Mouse (Mus musculus): ENCODE results near the gene Ticam1. TPM values are rescaled to one million over a fixed set of nuclear protein-coding genes. Genes with fewer than 3 reads are reported as not detected.

Gene Ticam1
- polyA plus RNA-seq, 1 experiment from 2014 or later = 36.1 TPM

- 58% methylated on average over 1 of the region's 1 CpGs for WGBS (ENCODE audit: missing documents)
- Histone ChIP-seq H3K27ac (no peak overlapping the region), H3K4me3 (ENCODE audit: inconsistent target) (no peak overlapping the region), H3K79me2 (ENCODE audit: inconsistent target) (no peaks in the 10 kb centered on the region), H3K36me3 (ENCODE audit: inconsistent target) (no peaks in the 10 kb centered on the region)
Measured at GRCm38 (mm10) chr17:56298238-56298637, 21.7 kb upstream of the Ticam1 start.

DNA sequence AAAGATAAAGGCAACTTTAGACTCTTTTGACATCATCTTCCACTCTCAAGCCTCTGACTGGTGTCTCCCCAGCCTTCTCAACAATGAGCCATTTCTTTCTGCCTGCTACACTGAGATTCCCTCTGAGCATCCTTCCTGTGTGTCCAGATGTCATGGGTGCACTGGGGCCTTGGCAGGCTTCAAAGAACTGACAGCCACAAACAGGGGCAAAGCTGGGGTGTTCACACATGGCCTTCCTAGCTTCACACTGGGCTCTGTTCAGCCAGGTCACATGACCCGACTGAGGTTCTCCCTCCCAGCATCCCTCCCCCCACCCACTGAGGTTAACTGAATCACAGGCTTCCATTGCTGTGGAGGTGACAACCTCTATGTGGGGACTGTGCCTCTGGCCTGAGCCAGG, 19.6 kb upstream of the Ticam1 start:
- Histone ChIP-seq H3K27ac (no peak overlapping the region), H3K36me3 (ENCODE audit: inconsistent target) (no peaks in the 10 kb centered on the region), H3K79me2 (ENCODE audit: inconsistent target) (no peaks in the 10 kb centered on the region), H3K4me3 (ENCODE audit: inconsistent target) (no peak overlapping the region)
- WGBS (ENCODE audit: missing documents) = 81% methylated on average over 1 of the region's 1 CpGs

DNA sequence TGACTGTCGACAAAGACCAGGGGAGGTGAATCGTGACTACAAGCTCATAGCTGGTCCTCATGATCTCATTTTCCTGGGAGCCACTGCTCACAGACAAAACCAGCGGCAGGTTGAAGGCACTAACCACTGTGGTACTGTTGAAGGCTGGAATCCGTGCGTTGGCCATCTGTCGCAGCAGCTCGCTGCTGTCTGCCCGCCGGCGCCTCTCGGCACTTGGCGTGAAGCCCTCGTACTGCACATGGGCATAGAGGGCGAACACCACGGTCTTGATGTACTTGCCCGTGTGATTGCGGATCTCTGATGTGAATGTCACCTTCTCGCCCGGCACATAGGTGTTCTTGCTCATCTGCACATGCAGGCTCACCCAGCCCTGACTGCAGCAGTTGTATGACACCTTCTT, 17.7 kb upstream of the Ticam1 start:
- Histone ChIP-seq H3K36me3 (ENCODE audit: inconsistent target) (no peaks in the 10 kb centered on the region), H3K79me2 (ENCODE audit: inconsistent target) (peaks cover 11% of the 10 kb centered on the region), H3K27ac (no peak overlapping the region), H3K4me3 (ENCODE audit: inconsistent target) (no peak overlapping the region)
- WGBS (ENCODE audit: missing documents) = 97% methylated on average over 19 of the region's 19 CpGs

DNA sequence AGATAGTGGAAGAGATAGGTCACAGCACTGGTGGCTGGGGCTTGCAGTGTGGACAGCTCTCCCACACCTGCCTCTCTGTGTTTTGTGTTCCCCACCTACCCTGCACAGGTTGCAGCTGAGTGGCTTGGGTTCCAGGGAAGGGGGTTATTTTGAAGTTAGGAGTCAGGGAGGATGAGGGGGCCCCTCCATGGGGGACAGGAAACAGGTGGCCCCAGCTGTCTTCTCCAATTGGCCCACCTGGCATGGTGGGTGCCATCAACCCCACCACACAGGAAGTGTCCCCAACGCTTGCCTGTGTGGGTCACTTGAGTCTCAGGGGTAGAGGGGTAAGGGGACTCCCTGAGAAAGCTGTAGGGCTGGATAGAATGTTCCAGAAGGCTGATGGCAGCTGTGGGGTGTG, 16.7 kb upstream of the Ticam1 start:
- Histone ChIP-seq H3K27ac (no peak overlapping the region), H3K4me3 (ENCODE audit: inconsistent target) (no peak overlapping the region), H3K79me2 (ENCODE audit: inconsistent target) (peaks cover 20% of the 10 kb centered on the region), H3K36me3 (ENCODE audit: inconsistent target) (no peaks in the 10 kb centered on the region)
- 54% methylated on average over 1 of the region's 1 CpGs for WGBS (ENCODE audit: missing documents)

GRCm38 (mm10) chr17:56292531-56293222, 16.1 kb upstream of the Ticam1 start, which contains the start of gene Plin3:
Gene Plin3 (minus strand): TSS chr17:56292873.
- Histone ChIP-seq H3K79me2 (ENCODE audit: inconsistent target) (peaks cover 26% of the 10 kb centered on the region), H3K4me3 (ENCODE audit: inconsistent target) (no peak within 1 kb of the TSS), H3K27ac (peak within 1 kb of the TSS; percentile 59; the same call in 1 of the 2 replicates), H3K36me3 (ENCODE audit: inconsistent target) (no peaks in the 10 kb centered on the region)
- 93% methylated on average over 4 of the region's 4 CpGs for WGBS (ENCODE audit: missing documents)

DNA sequence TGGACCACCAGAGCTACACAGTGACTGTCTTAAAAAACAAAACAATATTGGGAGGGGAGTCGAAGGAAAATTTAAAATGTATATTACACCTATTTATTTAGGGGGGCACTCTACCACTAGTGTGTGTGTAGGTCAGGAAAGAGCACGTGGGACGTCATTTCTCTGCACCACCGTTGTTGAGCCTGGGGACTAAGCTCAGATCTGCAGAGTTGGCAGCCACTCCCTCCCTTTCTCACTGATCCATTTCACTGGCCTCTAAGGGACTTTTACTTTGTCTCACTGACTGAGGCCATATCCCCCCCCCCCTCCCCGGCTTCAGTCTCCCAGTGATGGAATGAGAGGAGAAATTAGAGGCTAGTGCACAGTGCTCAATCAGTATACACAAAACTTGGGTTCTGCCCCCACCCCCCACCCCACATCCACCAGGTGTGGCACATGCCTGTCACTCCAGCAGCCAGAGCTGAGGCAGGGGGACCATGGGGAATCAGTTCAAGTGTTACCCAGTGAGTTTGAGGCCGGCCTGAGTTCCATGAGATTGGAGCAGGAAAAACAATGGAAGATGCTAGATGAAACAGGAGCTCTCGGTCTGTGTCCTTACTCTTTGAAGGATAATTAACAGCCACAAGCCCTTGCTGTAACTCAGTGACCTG, 15.4 kb upstream of the Ticam1 start:
- Histone ChIP-seq H3K4me3 (ENCODE audit: inconsistent target) (no peak overlapping the region), H3K36me3 (ENCODE audit: inconsistent target) (peaks cover 3% of the 10 kb centered on the region; the same call in 1 of the 2 replicates), H3K79me2 (ENCODE audit: inconsistent target) (peaks cover 34% of the 10 kb centered on the region), H3K27ac (peak overlapping the region; percentile 59; the same call in 1 of the 2 replicates)
- WGBS (ENCODE audit: missing documents) = 88% methylated on average over 6 of the region's 7 CpGs

DNA sequence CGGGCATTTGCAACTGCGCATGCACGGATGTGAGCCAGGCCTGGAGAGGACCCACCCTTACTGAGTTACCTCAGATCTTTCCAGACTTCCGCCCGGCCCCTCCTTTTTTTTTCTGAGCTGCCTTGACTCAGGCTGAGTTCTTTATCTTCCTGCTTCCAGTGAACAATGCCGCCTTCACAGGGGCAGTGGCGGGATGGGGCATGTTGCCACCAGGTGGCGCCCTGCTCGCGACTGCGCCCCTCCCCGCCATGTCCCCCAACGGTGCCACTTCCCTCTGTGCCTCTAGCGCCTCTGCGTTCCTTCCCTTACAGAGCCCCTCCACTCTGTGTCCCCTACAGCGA, 14.6 kb upstream of the Ticam1 start:
- peaks cover 11% of the 10 kb centered on the region; the same call in 1 of the 2 replicates for H3K36me3 ChIP-seq (ENCODE audit: inconsistent target)
- WGBS (ENCODE audit: missing documents) = under 1% methylated on average over 14 of the region's 16 CpGs
- H3K27ac ChIP-seq = peak overlapping the region; percentile 92
- H3K4me3 ChIP-seq (ENCODE audit: inconsistent target) = peak overlapping the region; percentile 88; the same call in 1 of the 2 replicates
- H3K79me2 ChIP-seq (ENCODE audit: inconsistent target) = peaks cover 39% of the 10 kb centered on the region

DNA sequence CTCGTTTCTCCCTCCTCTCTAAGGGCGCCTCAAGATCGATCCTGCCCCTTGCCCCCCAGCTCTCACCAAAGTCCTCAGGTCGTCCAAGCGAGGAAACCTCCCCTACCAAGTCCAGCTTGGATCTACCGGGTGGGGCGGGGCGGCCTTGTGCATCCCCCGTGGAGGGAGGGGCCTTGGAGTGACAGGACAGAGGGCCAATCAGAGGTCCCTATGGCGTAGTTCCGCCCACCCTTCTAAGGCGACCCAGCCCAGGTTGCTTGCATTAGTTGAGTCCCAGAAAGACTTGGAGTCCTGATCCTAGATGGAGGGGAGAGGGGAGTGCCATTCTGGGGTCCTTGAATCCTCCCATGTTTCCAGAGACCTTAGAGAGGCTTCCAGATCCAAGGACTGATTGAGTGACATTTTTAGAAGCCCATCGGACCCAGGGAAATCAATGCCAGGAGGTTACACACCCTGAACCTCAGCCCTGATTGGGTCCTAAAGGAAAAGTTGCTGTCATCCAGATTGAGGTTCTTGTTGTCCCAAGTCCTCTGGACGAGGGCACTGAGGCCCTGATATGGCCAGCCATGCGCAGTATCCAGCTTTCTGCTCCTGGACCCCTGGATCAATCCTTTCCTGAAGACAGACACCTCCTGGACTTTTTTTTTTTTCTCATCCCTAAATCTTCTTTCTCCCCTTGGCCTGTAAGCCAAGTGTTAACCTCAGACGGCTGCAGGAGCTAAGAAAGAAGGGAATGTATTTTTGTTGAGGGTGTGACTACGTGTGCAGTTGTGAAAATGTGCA, 14.0 kb upstream of the Ticam1 start:
- 3% methylated on average over 17 of the region's 17 CpGs for WGBS (ENCODE audit: missing documents)
- Histone ChIP-seq H3K27ac (peak overlapping the region; percentile 92), H3K36me3 (ENCODE audit: inconsistent target) (peaks cover 17% of the 10 kb centered on the region), H3K79me2 (ENCODE audit: inconsistent target) (peaks cover 39% of the 10 kb centered on the region), H3K4me3 (ENCODE audit: inconsistent target) (peak overlapping the region; percentile 88)

GRCm38 (mm10) chr17:56289371-56290331, 13.1 kb upstream of the Ticam1 start:
- WGBS (ENCODE audit: missing documents) = 8% methylated on average over 23 of the region's 23 CpGs
- Histone ChIP-seq H3K4me3 (ENCODE audit: inconsistent target) (peak overlapping the region; percentile 88), H3K36me3 (ENCODE audit: inconsistent target) (peaks cover 26% of the 10 kb centered on the region), H3K27ac (peak overlapping the region; percentile 92), H3K79me2 (ENCODE audit: inconsistent target) (peaks cover 39% of the 10 kb centered on the region)

GRCm38 (mm10) chr17:56288866-56289265, 12.3 kb upstream of the Ticam1 start:
- H3K79me2 ChIP-seq (ENCODE audit: inconsistent target) = peaks cover 39% of the 10 kb centered on the region
- H3K4me3 ChIP-seq (ENCODE audit: inconsistent target) = peak overlapping the region; percentile 88
- 34% methylated on average over 3 of the region's 3 CpGs for WGBS (ENCODE audit: missing documents)
- peak overlapping the region; percentile 92 for H3K27ac ChIP-seq
- peaks cover 34% of the 10 kb centered on the region for H3K36me3 ChIP-seq (ENCODE audit: inconsistent target)

- 83% methylated on average over 3 of the region's 3 CpGs for WGBS (ENCODE audit: missing documents)
- 0 out of 2 replicates have a peak overlapping the region, but pooled peaks have one; percentile 92 for H3K27ac ChIP-seq
Measured at GRCm38 (mm10) chr17:56287830-56288229, 11.2 kb upstream of the Ticam1 start.

GRCm38 (mm10) chr17:56285995-56286394, 9.4 kb upstream of the Ticam1 start:
- peaks cover 58% of the 10 kb centered on the region for H3K36me3 ChIP-seq (ENCODE audit: inconsistent target)
- H3K79me2 ChIP-seq (ENCODE audit: inconsistent target) = peaks cover 39% of the 10 kb centered on the region
- H3K4me3 ChIP-seq (ENCODE audit: inconsistent target) = no peak overlapping the region
- no peak overlapping the region for H3K27ac ChIP-seq
- WGBS (ENCODE audit: missing documents) = 94% methylated on average over 11 of the region's 11 CpGs

More at GRCm38 (mm10) chr17:56287830-56288229, 11.2 kb upstream of the Ticam1 start:
- H3K4me3 ChIP-seq (ENCODE audit: inconsistent target) = no peak overlapping the region
- peaks cover 39% of the 10 kb centered on the region for H3K79me2 ChIP-seq (ENCODE audit: inconsistent target)
- H3K36me3 ChIP-seq (ENCODE audit: inconsistent target) = peaks cover 41% of the 10 kb centered on the region

DNA sequence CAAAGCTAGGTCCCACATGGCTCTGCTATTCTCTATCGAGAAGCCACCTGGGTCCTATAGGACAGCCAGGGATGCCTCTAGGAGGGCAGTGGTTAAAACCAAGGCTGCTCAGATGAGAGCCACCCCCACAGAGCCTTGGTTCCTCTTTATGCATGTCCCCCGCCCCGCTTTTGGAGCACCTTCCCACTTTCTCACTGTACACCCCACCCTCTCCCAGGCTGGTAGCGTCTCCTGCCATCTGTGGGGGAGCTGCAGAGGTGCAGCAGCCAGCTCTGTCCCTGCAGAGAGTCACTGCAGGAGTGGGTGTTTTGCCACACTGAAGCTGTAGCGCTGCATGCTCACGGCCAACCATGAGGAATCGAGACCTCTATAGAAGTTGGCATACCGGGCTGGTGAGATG, 6.7 kb upstream of the Ticam1 start:
- H3K4me3 ChIP-seq (ENCODE audit: inconsistent target) = no peak overlapping the region
- peaks cover 76% of the 10 kb centered on the region for H3K36me3 ChIP-seq (ENCODE audit: inconsistent target)
- peaks cover 19% of the 10 kb centered on the region for H3K79me2 ChIP-seq (ENCODE audit: inconsistent target)
- WGBS (ENCODE audit: missing documents) = 68% methylated on average over 7 of the region's 8 CpGs
- no peak overlapping the region for H3K27ac ChIP-seq

- WGBS (ENCODE audit: missing documents) = 93% methylated on average over 4 of the region's 4 CpGs
- no peak overlapping the region for H3K27ac ChIP-seq
- H3K36me3 ChIP-seq (ENCODE audit: inconsistent target) = peaks cover 78% of the 10 kb centered on the region
- H3K79me2 ChIP-seq (ENCODE audit: inconsistent target) = peaks cover 14% of the 10 kb centered on the region
- H3K4me3 ChIP-seq (ENCODE audit: inconsistent target) = no peak overlapping the region
Measured at GRCm38 (mm10) chr17:56282802-56283201, 6.2 kb upstream of the Ticam1 start.

Measured in macrophage (primary cell).